Mouse (Mus musculus) Muller cell, postnatal 12 days (primary cell): ENCODE results near the gene Lig1.
A peak's percentile ranks its signal among the peaks of the same experiment; 100 is the strongest.

ENCODE experiments used
- DNase-seq: peaks from one replicate; pipeline ENCODE4 v3.0.0-alpha.2; 2015; ENCODE audit errors: inconsistent ontology term

Gene Lig1

GRCm38 (mm10) chr7:13277081-13277480 is at the start of gene Lig1:
TSS of gene Lig1 (plus strand) at chr7:13277283.
- DNase-seq = no peak

GRCm38 (mm10) chr7:13260746-13261700 is 16.1 kb upstream of the Lig1 start:
- DNase-seq = no peak

GRCm38 (mm10) chr7:13263851-13264250 is 13.2 kb upstream of the Lig1 start:
- DNase-seq = peak; percentile 35

- DNase-seq = peak; percentile 67
Observed at GRCm38 (mm10) chr7:13264396-13264795, 12.7 kb upstream of the Lig1 start.

GRCm38 (mm10) chr7:13268749-13269260 is 8.3 kb upstream of the Lig1 start:
- no peak for DNase-seq

GRCm38 (mm10) chr7:13269394-13269793 is 7.7 kb upstream of the Lig1 start:
- DNase-seq = no peak

GRCm38 (mm10) chr7:13271704-13272103 is 5.4 kb upstream of the Lig1 start:
- no peak for DNase-seq

GRCm38 (mm10) chr7:13277833-13278232 is 750 bp downstream of the Lig1 start:
- no peak for DNase-seq

- peak; percentile 93 for DNase-seq
Observed at GRCm38 (mm10) chr7:13278308-13278891, 1.3 kb downstream of the Lig1 start, which contains the start of gene Zswim9. TSS of gene Zswim9 (minus strand) at chr7:13278721.

- peak; percentile 4 for DNase-seq
Observed at GRCm38 (mm10) chr7:13278957-13279356, 1.9 kb downstream of the Lig1 start.

- peak; percentile 32 for DNase-seq
Observed at GRCm38 (mm10) chr7:13288621-13289020, 11.5 kb downstream of the Lig1 start.

GRCm38 (mm10) chr7:13290041-13290675 is 13.1 kb downstream of the Lig1 start:
- peak; percentile 75 for DNase-seq

GRCm38 (mm10) chr7:13291370-13291769 is 14.3 kb downstream of the Lig1 start:
- no peak for DNase-seq

- peak; percentile 30 for DNase-seq
Observed at GRCm38 (mm10) chr7:13293878-13294855, 17.1 kb downstream of the Lig1 start.

GRCm38 (mm10) chr7:13295256-13295655 is 18.2 kb downstream of the Lig1 start:
- DNase-seq = no peak

- no peak for DNase-seq
Observed at GRCm38 (mm10) chr7:13297636-13298035, 20.6 kb downstream of the Lig1 start.

GRCm38 (mm10) chr7:13298821-13299220 is 21.7 kb downstream of the Lig1 start:
- DNase-seq = no peak

GRCm38 (mm10) chr7:13301643-13302042 is 24.6 kb downstream of the Lig1 start:
- DNase-seq = no peak

- DNase-seq = no peak
Observed at GRCm38 (mm10) chr7:13302780-13303179, 25.7 kb downstream of the Lig1 start.

- no peak for DNase-seq
Observed at GRCm38 (mm10) chr7:13303372-13303771, 26.3 kb downstream of the Lig1 start.

GRCm38 (mm10) chr7:13309407-13309806 is 32.3 kb downstream of the Lig1 start:
- no peak for DNase-seq
